Mouse (Mus musculus) 416B (cell line): ENCODE results near the gene Tsc22d1.
A peak's percentile ranks its signal among the peaks of the same experiment; 100 is the strongest.

Source experiments
- DNase-seq: peaks from one replicate; pipeline ENCODE4 v3.0.0; 2011; ENCODE audit warnings: low read depth

Tsc22d1 gene

DNA sequence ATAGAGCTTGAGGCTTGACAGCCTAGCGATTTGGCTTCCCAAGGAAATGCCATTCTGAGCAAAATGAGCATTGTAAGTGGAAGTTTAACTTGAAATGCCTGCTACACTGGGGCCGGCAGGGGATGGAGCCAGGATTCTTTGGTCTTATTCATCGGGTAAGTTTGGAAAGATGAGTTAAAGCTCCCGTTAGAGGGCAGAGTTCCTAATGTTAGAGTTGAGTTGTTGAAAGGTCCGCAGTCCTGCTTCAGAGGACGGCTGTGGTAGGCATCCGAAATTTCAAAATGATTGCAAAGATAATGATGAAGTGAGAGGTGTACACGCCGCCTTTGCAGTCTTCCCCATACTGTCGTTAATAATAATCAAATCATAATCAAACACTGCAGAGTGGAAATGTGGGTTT, 27.4 kb downstream of the Tsc22d1 start:
- DNase-seq = no peak

DNA sequence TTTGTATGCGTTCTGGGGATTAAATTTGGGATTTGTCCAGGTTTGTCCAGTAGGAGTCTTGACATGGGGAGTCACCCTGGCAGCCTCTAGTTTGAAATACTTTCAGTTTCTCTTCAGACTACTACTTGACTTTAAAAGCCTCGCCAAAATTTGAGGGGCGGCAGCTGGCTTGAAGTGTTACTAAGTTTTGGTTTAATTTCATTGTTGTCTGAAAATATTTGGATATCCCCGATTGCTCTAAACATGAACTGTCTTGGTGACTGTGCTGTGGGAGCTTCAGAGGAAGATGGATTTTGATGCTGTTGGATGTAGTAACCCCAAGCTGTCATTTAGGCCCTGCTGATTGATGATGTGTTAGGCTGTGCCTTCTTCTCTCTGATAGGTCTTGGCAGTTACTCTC, 34.2 kb downstream of the Tsc22d1 start:
- no peak for DNase-seq

GRCm38 (mm10) chr14:76451011-76451410, 36.2 kb downstream of the Tsc22d1 start:
- no peak for DNase-seq

- no peak for DNase-seq
Observed at GRCm38 (mm10) chr14:76452751-76453360, 38.1 kb downstream of the Tsc22d1 start.

DNA sequence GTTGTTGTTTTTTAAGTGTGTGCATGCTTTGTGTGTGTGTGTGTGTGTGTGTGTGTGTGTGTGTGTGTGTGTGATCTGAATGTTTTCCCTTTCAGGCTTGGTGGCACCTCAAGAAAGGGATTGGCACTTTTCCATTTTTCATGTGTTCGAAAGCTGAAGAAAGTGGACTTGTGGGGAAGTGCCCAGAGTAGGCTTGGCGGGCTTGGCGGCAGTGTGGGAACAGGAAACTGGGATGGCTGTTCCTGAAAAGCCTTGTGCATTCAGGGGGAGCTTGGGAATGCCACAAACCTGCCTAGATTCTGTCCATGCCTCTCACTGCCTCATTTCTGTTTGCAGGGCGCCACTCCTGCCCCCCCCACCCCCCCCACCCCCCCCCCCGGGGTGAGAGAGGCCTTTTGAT, 39.9 kb downstream of the Tsc22d1 start:
- DNase-seq = no peak

DNA sequence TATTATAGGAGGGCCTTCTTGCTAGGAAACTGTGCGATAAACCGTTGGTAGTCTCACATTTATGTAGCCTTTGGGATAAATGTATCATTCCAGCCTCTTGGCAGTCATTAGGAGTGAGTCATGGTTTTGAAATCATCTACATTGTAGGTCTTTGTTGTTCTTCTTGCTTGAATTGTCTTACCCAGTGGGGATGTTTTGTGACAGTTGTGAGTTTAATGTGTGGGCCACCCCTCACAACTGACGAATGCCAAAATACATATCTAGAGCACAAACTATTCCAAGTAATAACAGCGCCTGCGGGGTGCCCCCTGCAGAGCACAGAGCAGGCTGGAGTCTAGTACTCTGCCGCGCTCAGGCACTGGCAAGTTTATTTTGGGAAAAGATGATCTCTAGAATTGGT, 40.4 kb downstream of the Tsc22d1 start:
- no peak for DNase-seq

GRCm38 (mm10) chr14:76457696-76458095, 42.9 kb downstream of the Tsc22d1 start:
- no peak for DNase-seq

- DNase-seq = no peak
Observed at GRCm38 (mm10) chr14:76460181-76460580, 45.4 kb downstream of the Tsc22d1 start.

- DNase-seq = no peak
Observed at GRCm38 (mm10) chr14:76461182-76461775, 46.5 kb downstream of the Tsc22d1 start.

DNA sequence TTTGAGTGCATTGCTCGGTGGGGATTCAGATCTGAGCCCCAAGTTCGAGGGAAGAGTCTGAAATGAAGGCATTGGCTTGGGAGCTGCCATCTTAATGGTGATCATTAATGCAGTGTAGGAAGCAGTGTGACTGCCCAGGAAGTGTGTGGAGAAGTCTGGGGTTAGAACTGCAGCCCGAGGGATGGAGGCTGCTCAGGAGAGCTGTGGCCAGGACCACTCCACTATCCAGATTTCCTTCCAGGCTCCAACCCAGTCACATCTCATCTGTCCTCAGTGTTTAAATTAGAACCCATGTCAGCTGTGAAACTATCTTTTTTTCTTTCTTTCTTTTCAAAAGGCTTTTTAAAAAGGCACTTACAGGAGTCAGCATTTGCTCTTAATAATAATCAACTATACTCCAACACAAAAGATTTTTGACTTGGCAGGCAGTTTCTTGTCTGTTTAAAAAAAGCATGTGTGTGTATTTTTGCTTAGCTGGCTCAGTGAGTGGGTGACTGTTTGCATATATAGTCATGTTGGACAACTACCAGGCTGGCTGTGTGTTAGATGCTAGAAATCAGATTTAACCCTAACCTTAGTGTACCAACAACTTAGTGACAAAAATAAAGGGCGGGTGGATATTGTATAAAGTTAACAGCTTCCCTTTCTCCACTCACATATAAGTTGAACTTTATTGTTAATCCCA, 48.8 kb downstream of the Tsc22d1 start:
- no peak for DNase-seq

- DNase-seq = no peak
Observed at GRCm38 (mm10) chr14:76464967-76465366, 50.2 kb downstream of the Tsc22d1 start.

DNA sequence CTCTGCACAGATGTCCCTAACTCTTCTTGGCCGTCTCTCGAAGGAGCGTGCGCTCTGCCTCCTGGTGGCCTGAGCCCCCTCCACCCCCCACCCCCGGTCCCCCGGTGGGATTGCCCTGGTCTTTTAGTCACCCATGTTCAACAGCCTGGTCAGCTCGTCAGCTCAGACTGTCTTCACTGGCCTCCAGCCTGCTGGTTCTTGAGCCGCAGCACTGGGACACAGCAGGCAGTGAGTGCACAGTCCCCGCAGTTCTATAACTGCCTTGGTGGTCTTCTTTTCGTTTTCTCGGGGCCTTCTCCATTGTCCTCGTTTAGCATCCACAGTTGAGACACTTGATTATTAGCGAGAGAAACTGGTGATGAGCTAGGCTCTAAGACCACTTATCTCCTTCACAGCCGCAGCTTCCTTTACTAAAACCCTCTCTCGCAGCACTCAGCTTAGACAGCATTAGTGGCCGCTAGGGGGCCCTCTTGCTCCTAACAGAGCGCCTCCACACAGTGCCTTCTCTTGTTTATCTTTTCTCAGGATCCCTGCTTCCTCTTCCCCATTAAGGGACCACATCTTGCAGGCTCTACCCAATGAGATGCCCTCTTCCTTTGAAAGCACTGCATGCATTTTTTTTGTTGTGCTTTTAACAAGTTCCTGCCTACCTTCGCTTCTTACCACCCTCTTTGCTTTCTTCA, 52.0 kb downstream of the Tsc22d1 start:
- peak; percentile 85 for DNase-seq

- DNase-seq = no peak
Observed at GRCm38 (mm10) chr14:76467932-76468331, 53.2 kb downstream of the Tsc22d1 start.

DNA sequence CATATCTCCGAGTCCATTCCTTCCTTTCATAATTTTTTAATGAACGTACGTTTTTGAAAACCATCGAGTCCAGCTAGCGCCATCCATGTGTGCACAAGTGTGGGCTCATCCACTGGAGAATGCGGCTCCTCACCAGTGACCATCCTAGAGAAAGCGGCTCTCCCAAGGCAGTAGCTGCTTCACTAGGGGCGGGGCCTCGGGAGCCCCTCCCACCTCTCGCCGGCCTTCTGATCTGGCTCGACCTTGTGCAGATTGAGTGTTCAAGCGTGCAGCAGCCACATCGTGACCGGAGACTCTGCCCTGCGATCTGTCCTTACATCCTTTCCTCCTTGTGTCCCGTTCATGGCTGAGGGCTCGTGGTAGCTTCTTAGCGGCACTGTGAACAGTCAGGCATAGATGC, 56.5 kb downstream of the Tsc22d1 start:
- no peak for DNase-seq

DNA sequence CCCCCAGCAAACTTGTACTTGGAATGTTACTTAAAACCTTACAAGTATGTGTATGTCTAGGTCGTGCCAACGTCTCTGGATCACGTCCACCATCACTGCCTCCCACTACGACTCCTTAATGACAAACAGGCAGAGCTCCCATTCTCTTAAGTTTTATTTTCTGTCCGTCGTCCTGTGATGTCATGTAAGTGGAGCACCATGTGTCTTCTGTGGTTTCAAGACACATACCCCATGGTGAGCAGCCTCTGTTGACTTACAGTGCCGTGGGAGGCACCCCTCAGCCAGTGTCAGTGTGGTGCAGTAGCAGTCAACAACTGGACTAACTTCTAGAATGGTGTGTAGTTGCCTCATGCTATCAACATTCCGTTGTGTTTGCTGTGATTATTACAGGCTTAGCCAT, 57.7 kb downstream of the Tsc22d1 start:
- DNase-seq = no peak

GRCm38 (mm10) chr14:76473404-76473803, 58.6 kb downstream of the Tsc22d1 start:
- peak; percentile 89 for DNase-seq

DNA sequence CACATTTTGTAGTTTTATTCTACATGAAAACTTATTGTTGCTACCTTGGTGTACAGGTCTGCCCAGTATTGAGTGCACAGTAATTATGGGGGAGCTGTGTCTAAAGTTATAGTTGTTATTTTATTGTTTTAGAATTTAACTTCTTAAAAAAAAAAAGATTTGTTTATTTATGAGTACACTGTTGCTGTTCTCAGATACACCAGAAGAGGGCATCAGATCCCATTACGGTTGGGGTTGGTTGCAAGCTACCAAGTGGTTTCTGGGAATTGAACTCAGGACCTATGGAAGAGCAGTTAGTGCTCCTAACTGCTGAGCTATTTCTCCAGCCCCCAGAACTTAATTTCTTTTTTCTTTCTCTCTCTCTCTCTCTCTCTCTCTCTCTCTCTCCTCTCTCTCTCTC, 59.4 kb downstream of the Tsc22d1 start:
- DNase-seq = peak; percentile 74

- DNase-seq = peak; percentile 47
Observed at GRCm38 (mm10) chr14:76476770-76477169, 62.0 kb downstream of the Tsc22d1 start.

- DNase-seq = no peak
Observed at GRCm38 (mm10) chr14:76478076-76478475, 63.3 kb downstream of the Tsc22d1 start.

GRCm38 (mm10) chr14:76478616-76479015, 63.9 kb downstream of the Tsc22d1 start:
- peak; percentile 67 for DNase-seq

DNA sequence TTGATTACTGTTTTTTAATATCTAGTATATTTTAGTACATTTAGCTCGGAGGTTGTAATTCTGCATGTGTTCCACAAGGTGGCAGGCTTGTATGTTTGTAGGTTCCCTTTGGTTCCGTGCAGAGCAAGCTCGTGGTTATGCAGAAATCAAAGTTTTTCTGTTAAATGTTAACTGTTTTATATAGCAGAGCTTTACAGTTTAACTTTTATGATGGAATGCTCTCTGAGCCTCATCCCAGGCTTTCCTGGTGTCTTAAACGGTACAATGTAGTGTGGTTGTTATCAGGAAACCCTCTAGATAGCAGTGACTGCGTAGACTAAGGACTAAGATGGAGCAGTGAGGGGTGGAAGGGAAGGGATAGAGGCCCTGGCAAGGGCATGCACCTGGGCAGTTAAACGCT, 65.1 kb downstream of the Tsc22d1 start:
- peak; percentile 88 for DNase-seq

- DNase-seq = peak; percentile 77
Observed at GRCm38 (mm10) chr14:76480507-76480906, 65.7 kb downstream of the Tsc22d1 start.

- DNase-seq = no peak
Observed at GRCm38 (mm10) chr14:76483701-76484100, 68.9 kb downstream of the Tsc22d1 start.
